7 mouse cellular contexts compared by ENCODE assay signal in the genomic region with DNA sequence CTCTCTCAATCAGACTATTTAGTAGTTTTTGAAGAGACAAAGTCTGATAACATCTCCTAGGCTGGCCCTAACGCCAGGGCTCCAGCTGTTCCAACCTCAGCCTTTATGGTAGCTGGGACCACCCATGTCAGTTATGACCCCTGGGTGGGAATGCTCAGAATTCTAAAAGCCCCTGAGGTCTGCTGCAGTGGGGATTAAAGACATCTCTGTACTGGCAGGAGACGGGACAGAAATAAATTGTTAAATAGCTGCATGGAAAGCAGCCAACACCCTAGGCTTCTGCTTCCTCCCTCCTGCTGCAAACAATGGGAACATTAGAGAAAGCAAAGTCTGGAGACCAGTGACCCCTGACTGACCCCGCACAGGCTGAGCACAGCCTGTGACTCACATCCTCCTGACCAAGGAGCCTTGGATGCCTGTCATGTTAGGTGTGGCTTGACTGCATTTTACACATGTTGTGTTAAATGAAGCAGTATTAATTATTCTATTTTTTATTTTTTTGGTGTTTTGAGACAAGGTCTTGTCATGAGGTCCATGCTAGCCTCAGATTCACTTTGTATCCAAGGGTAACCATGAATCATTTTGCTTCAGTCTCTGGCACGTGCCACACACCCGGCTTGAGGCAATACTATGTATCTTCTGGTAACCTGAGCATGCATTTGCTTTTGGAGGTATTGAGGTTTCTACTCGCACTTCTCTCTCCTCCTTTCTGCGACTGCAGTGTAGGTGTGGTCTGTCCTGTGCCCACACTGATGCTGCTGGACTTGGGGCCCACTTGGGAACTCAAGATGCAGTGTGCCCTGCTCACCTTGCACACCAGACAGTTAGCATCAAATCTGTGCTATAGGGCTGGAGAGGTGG. TPM values are rescaled to one million over a fixed set of nuclear protein-coding genes. Genes with fewer than 3 reads are reported as not detected.
DNase-seq lines count a peak whose midpoint lies in the region; ATAC-seq lines count a peak whose summit lies in the region.

No protein-coding gene starts in this region.

- peak; percentile 57; the same call in 1 of the 2 replicates for ATAC-seq in forebrain, embryonic 13.5 days
- ATAC-seq in limb, embryonic 11.5 days (ENCODE audit: insufficient number of reproducible peaks, low FRiP score, low TSS enrichment, low read depth), result peak; percentile 62
- ATAC-seq in midbrain, embryonic 12.5 days (ENCODE audit: low FRiP score, low read depth), result peak; percentile 75

- H3K4me3 ChIP-seq in forebrain, embryonic 13.5 days, result no peak overlapping the region
- H3K4me3 ChIP-seq in limb, embryonic 11.5 days (ENCODE audit: low read depth, low read length), result no peak overlapping the region
- H3K4me3 ChIP-seq in midbrain, embryonic 12.5 days, result no peak overlapping the region

- no peak overlapping the region for H3K27ac ChIP-seq in forebrain, embryonic 13.5 days
- 0 out of 2 replicates have a peak overlapping the region, but pooled peaks have one; percentile 14 for H3K27ac ChIP-seq in limb, embryonic 11.5 days (replicated peaks; ENCODE audit: low read depth, low read length)
- peak overlapping the region; percentile 58 for H3K27ac ChIP-seq in midbrain, embryonic 12.5 days (replicated peaks)

- H3K27me3 ChIP-seq in forebrain, embryonic 13.5 days, result no peaks in the 10 kb centered on the region
- H3K27me3 ChIP-seq in limb, embryonic 11.5 days (ENCODE audit: control insufficient read depth, insufficient read depth, low read length), result no peaks in the 10 kb centered on the region
- H3K27me3 ChIP-seq in midbrain, embryonic 12.5 days, result peaks cover 14% of the 10 kb centered on the region

- DNase-seq in adrenal gland, postnatal 10 days, result peak; percentile 73
- peak; percentile 68 to 77 for DNase-seq in heart, postnatal 36 days
- peak; percentile 58 for DNase-seq in limb, embryonic 11.5 days (ENCODE audit: low spot score)
- DNase-seq in urinary bladder, postnatal 4 days (ENCODE audit: low spot score in 2 of 2), result peak; percentile 67 to 70
- no peak for DNase-seq in frontal cortex, postnatal 36 days (ENCODE audit: low spot score in 2 of 2)

- WGBS in forebrain, embryonic 13.5 days, result 10% methylated on average over 7 of the region's 7 CpGs
- WGBS in limb, embryonic 11.5 days, result 37% methylated on average over 7 of the region's 7 CpGs
- 10% methylated on average over 7 of the region's 7 CpGs for WGBS in midbrain, embryonic 12.5 days

- H3K36me3 ChIP-seq in forebrain, embryonic 13.5 days (ENCODE audit: poor library complexity, severe bottlenecking), result no peaks in the 10 kb centered on the region
- H3K36me3 ChIP-seq in limb, embryonic 11.5 days (ENCODE audit: control insufficient read depth, insufficient read depth, low read length), result no peaks in the 10 kb centered on the region
- no peaks in the 10 kb centered on the region for H3K36me3 ChIP-seq in midbrain, embryonic 12.5 days

- no peaks in the 10 kb centered on the region for H3K9me3 ChIP-seq in forebrain, embryonic 13.5 days (replicated peaks)
- no peaks in the 10 kb centered on the region for H3K9me3 ChIP-seq in limb, embryonic 11.5 days (ENCODE audit: control insufficient read depth, low read length)
- no peaks in the 10 kb centered on the region for H3K9me3 ChIP-seq in midbrain, embryonic 12.5 days

- peaks cover 9% of the 10 kb centered on the region for H3K4me1 ChIP-seq in forebrain, embryonic 13.5 days
- peaks cover 5% of the 10 kb centered on the region for H3K4me1 ChIP-seq in limb, embryonic 11.5 days (ENCODE audit: control insufficient read depth, insufficient read depth, low read length)
- peaks cover 8% of the 10 kb centered on the region for H3K4me1 ChIP-seq in midbrain, embryonic 12.5 days

- H3K9ac ChIP-seq in forebrain, embryonic 13.5 days, result no peak overlapping the region
- no peak overlapping the region for H3K9ac ChIP-seq in limb, embryonic 11.5 days (ENCODE audit: low read length)
- H3K9ac ChIP-seq in midbrain, embryonic 12.5 days (replicated peaks), result no peak overlapping the region

- intact Hi-C loops in heart, postnatal 36 days (cut with DNase I), result loop anchor here (2.0 kb wide), 1 partner anchor 15 kb away; no protein-coding TSS in a partner anchor

- no peak overlapping the region for H3K4me2 ChIP-seq in forebrain, embryonic 13.5 days
- H3K4me2 ChIP-seq in limb, embryonic 11.5 days (ENCODE audit: low read depth, severe bottlenecking), result no peak overlapping the region
- H3K4me2 ChIP-seq in midbrain, embryonic 12.5 days (replicated peaks), result no peak overlapping the region

RNA-seq across cellular contexts. Expression of gene Tpt1, which starts 18.9 kb away (rescaled TPM):
- total RNA-seq in adrenal gland, postnatal 10 days (2021), result 1,000 to 10,000 TPM; 3,217 to 3,266 TPM
- 977 and 1,124 TPM in 2 replicates for polyA plus RNA-seq in forebrain, embryonic 13.5 days (2015; fragmentation: Nextera tagmentation; extraction: Ambion mirVana)
- 1,000 to 10,000 TPM; 2,953 to 3,079 TPM for total RNA-seq in heart, postnatal 36 days (2021)
- 1,077 and 1,093 TPM in 2 replicates for polyA plus RNA-seq in limb, embryonic 11.5 days (2014; fragmentation: Nextera tagmentation; extraction: Ambion mirVana)
- 921 and 956 TPM in 2 replicates for polyA plus RNA-seq in midbrain, embryonic 12.5 days (2016; fragmentation: Nextera tagmentation; extraction: Ambion mirVana)

Comparison
In these comparisons a context has a peak if more than half of its experiments do, and no peak if none do; other contexts are left out.
1. DNase-seq: peak in adrenal gland, postnatal 10 days (single experiment), heart, postnatal 36 days (2 of 2), limb, embryonic 11.5 days (single experiment) and urinary bladder, postnatal 4 days (2 of 2); none in frontal cortex, postnatal 36 days (0 of 2).
2. Peak in every context shown above with its lines, with median percentiles within 50 percentile points of each other: ATAC-seq.